Mouse (Mus musculus) neural tube, embryonic 11.5 days (tissue): ENCODE measurements around the gene Rap1b. TPM values are rescaled to one million over a fixed set of nuclear protein-coding genes. Genes with fewer than 3 reads are reported as not detected.

Source experiments
- ATAC-seq: fragments of 200-750 bp; cut with Nextera tagmentation; 2 replicates; pipeline ENCODE4 v1.8.0; 2017; ENCODE audit warnings: moderate number of reproducible peaks, mild to moderate bottlenecking, moderate TSS enrichment, moderate library complexity; ENCODE audit not compliant: insufficient read depth, low FRiP score, low TSS enrichment
- DNase-seq: peaks from one replicate; pipeline ENCODE4 v3.0.0-alpha.2; 2015; ENCODE audit warnings: low spot score
- H3K27ac ChIP-seq: fragments of 300-500 bp; sonication (generic); 2 replicates; pipeline ENCODE4 v1.5.1; 2014; ENCODE audit warnings: low read depth, mild to moderate bottlenecking, low read length
- H3K27me3 ChIP-seq: fragments of 300-500 bp; sonication (generic); 2 replicates; pipeline ENCODE4 v1.6.1; 2014; ENCODE audit warnings: mild to moderate bottlenecking, low read length, mixed read lengths; ENCODE audit not compliant: control insufficient read depth, insufficient read depth
- H3K36me3 ChIP-seq: fragments of 300-500 bp; sonication (generic); 2 replicates; pipeline ENCODE4 v1.6.1; 2014; ENCODE audit warnings: mild to moderate bottlenecking, low read length, moderate library complexity, mixed read lengths; ENCODE audit not compliant: control insufficient read depth, insufficient read depth
- H3K4me1 ChIP-seq: fragments of 300-500 bp; sonication (generic); 2 replicates; pipeline ENCODE4 v1.6.1; 2014; ENCODE audit warnings: low read length, mixed read lengths; ENCODE audit not compliant: control insufficient read depth, insufficient read depth
- H3K4me2 ChIP-seq: fragments of 300-500 bp; sonication (generic); 2 replicates; pipeline ENCODE4 v1.6.1; 2014; ENCODE audit warnings: low read depth, mild to moderate bottlenecking, moderate library complexity
- H3K4me3 ChIP-seq: fragments of 300-500 bp; sonication (generic); 2 replicates; pipeline ENCODE4 v1.5.1; 2014; ENCODE audit warnings: low read depth, low read length
- H3K9ac ChIP-seq: fragments of 300-500 bp; sonication (generic); 2 replicates; pipeline ENCODE4 v1.6.1; 2014; ENCODE audit warnings: mild to moderate bottlenecking, low read length
- H3K9me3 ChIP-seq: fragments of 300-500 bp; sonication (generic); 2 replicates; pipeline ENCODE4 v1.6.1; 2016; ENCODE audit warnings: low read length; ENCODE audit not compliant: control insufficient read depth
- WGBS: fragments of 180-500 bp; shearing (Covaris S2); extraction: QIAGEN DNeasy Blood & Tissue Kit; methylation state at CpG from one replicate; pipeline ENCODE4 v1.1.7; 2014; 5-methylcytosine and 5-hydroxymethylcytosine counted together
- polyA plus RNA-seq: library from polyadenylated mRNA; unstranded; fragments of >200 nt; fragmentation: Nextera tagmentation; extraction: Ambion mirVana; gene quantifications from 2 replicates; pipeline ENCODE4 v1.2.1, GENCODE M21; 2014

The Rap1b gene
- polyA plus RNA-seq, 1 experiment from 2014 or later = 183 TPM

- no peak for DNase-seq
- no peak overlapping the region for H3K4me2 ChIP-seq
- ATAC-seq = no peak
- H3K4me1 ChIP-seq = peaks cover 7% of the 10 kb centered on the region; the same call in 1 of the 2 replicates
- H3K27me3 ChIP-seq = no peaks in the 10 kb centered on the region
- no peak overlapping the region for H3K9ac ChIP-seq
- H3K36me3 ChIP-seq = no peaks in the 10 kb centered on the region
- no peaks in the 10 kb centered on the region for H3K9me3 ChIP-seq
- 29% methylated on average over 3 of the region's 3 CpGs for WGBS
- no peak overlapping the region for H3K4me3 ChIP-seq
- H3K27ac ChIP-seq = no peak overlapping the region
These were observed 3.1 kb upstream of the Rap1b start for GRCm38 (mm10) chr10:117848981-117849380.

GRCm38 (mm10) chr10:117846796-117847195, 961 bp upstream of the Rap1b start:
- ATAC-seq (no peak), DNase-seq (peak; percentile 21)
- Histone ChIP-seq H3K9ac (peak overlapping the region; percentile 96; the same call in 1 of the 2 replicates), H3K27ac (peak overlapping the region; percentile 98), H3K9me3 (no peaks in the 10 kb centered on the region), H3K27me3 (no peaks in the 10 kb centered on the region), H3K4me2 (peak overlapping the region; percentile 60), H3K36me3 (no peaks in the 10 kb centered on the region), H3K4me3 (no peak overlapping the region), H3K4me1 (peaks cover 7% of the 10 kb centered on the region; the same call in 1 of the 2 replicates)
- WGBS = 45% methylated on average over 9 of the region's 9 CpGs

DNA sequence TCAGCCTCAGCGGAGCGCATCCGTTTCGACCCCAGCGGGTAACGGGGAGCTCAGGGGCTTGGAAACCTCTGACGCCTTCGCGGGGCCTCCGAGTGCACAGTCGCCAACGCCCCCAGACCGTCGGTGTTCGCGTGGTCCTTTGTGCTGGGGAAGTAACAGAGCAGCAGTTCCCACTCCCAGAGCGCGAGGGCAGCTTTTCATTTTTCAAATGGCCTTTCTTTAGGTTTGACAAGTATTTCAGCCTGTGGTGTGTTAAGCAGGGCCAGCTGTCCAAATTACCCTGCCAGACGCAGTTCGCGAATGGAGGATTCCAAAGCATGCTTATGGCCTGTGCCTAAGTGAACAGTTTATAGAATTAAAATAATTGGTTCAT, 411 bp upstream of the Rap1b start:
- under 1% methylated on average over 21 of the region's 21 CpGs for WGBS
- Histone ChIP-seq H3K36me3 (no peaks in the 10 kb centered on the region), H3K27ac (peak overlapping the region; percentile 98), H3K9me3 (no peaks in the 10 kb centered on the region), H3K4me3 (peak overlapping the region; percentile 95), H3K9ac (peak overlapping the region; percentile 96), H3K4me2 (peak overlapping the region; percentile 60), H3K27me3 (no peaks in the 10 kb centered on the region), H3K4me1 (peaks cover 7% of the 10 kb centered on the region; the same call in 1 of the 2 replicates)
- DNase-seq (no peak), ATAC-seq (peak; percentile 88)

DNA sequence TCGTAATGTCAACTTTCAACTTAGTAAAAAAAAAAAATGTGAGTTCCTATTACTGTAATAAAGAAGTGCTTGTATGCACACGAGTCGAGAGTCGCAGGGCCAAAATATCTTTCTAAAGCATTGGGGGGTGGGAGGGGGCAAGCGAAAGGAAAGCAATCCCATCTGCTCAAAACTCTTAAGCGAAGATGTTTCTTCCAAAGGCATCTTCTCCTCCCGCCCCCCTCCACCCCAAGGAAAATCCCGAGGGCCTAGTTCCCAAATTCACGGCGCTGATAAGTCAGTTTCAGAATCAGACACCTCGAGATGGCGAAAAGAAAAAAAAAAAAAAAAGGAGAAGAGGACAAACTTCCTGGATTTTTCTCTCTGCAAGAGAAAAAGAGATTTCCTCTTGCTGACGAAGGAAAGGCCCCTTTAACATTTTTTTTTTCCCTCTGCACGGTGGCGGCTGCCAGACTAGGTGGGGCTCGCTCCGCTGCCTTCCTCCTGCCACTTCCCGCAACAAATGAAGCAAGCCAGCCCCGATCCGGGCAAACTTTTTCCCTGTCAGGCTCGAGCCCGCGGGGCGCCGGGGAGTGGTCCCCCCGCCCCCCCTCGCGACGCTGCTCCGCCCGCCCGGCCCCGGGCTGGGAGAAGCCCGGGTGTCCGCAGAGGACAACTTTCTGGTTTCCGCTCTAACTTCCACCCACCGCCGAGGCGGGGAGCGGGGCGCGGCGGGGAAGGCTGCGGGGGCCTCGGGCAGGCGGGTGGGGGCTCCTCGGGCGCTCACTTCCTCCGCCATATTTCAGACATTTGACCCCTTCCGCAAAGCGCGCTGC, 846 bp downstream of the Rap1b start:
- H3K9ac ChIP-seq = peak overlapping the region; percentile 96
- no peaks in the 10 kb centered on the region for H3K36me3 ChIP-seq
- H3K27ac ChIP-seq = peak overlapping the region; percentile 98
- H3K9me3 ChIP-seq = no peaks in the 10 kb centered on the region
- H3K4me3 ChIP-seq = peak overlapping the region; percentile 95
- WGBS = 3% methylated on average over 49 of the region's 52 CpGs
- H3K4me2 ChIP-seq = peak overlapping the region; percentile 63
- H3K27me3 ChIP-seq = no peaks in the 10 kb centered on the region
- H3K4me1 ChIP-seq = peaks cover 7% of the 10 kb centered on the region; the same call in 1 of the 2 replicates
- peak; percentile 78 for DNase-seq
- ATAC-seq = peak; percentile 49

DNA sequence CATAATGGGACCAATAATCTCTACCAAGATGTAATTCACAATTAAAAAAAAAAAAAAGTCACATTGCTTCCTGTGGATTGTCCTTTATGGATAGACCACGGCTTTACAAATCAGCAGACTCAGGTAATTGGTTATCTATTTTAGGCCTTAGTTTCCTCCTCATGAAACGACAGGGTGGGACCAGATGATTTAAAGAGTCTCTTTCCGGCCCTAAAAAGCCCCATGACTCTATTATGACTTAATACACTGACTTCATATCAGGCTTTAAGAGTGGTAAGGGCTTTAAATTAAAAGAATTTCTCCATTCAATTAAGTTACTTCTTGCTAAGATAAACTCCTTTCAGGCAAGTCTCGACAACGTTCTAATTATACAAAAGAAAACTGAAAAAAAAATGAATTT, 1.6 kb downstream of the Rap1b start:
- Histone ChIP-seq H3K4me3 (peak overlapping the region; percentile 95), H3K9ac (no peak overlapping the region), H3K9me3 (no peaks in the 10 kb centered on the region), H3K27ac (no peak overlapping the region), H3K4me1 (peaks cover 7% of the 10 kb centered on the region; the same call in 1 of the 2 replicates), H3K4me2 (peak overlapping the region; percentile 63), H3K27me3 (no peaks in the 10 kb centered on the region), H3K36me3 (no peaks in the 10 kb centered on the region)
- WGBS = 43% methylated on average over 5 of the region's 5 CpGs
- DNase-seq (no peak), ATAC-seq (no peak)

GRCm38 (mm10) chr10:117843690-117844089, 2.1 kb downstream of the Rap1b start:
- no peaks in the 10 kb centered on the region for H3K36me3 ChIP-seq
- no peaks in the 10 kb centered on the region for H3K27me3 ChIP-seq
- H3K9ac ChIP-seq = no peak overlapping the region
- no peak overlapping the region for H3K27ac ChIP-seq
- WGBS = 78% methylated on average over 5 of the region's 5 CpGs
- no peak for DNase-seq
- H3K4me1 ChIP-seq = peaks cover 7% of the 10 kb centered on the region; the same call in 1 of the 2 replicates
- H3K9me3 ChIP-seq = no peaks in the 10 kb centered on the region
- H3K4me3 ChIP-seq = no peak overlapping the region
- H3K4me2 ChIP-seq = no peak overlapping the region
- no peak for ATAC-seq

GRCm38 (mm10) chr10:117841765-117842164, 4.1 kb downstream of the Rap1b start:
- H3K4me1 ChIP-seq = peaks cover 4% of the 10 kb centered on the region; the same call in 1 of the 2 replicates

DNA sequence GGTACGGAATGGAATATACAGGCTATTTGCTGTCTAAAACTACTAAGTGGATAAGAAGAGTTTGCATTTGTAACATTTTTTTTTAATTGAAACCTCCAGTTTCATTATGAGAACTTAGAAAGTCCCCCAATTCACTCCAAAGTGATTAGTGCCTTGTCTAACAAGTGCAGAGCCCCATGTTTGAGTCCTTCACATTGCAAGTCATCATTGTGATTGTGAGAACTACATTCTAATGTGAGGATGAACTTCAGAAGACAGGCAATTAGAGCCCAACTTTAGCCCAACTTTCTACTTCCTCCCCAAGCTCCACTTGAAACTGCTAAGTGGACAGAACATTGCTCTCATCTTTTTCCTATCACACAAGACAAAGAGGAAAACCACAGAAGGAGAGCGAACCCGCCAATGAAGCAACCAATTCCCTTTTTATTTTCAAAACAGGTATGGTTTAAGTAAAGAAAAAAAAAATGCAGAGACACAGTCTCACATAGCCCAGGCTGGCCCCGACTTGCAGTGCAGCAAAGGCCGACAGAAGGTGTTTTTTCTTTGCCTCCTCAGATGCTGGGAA, 5.3 kb downstream of the Rap1b start:
- Histone ChIP-seq H3K9me3 (no peaks in the 10 kb centered on the region), H3K9ac (no peak overlapping the region), H3K4me1 (no peaks in the 10 kb centered on the region), H3K36me3 (no peaks in the 10 kb centered on the region), H3K27me3 (no peaks in the 10 kb centered on the region), H3K4me3 (no peak overlapping the region), H3K4me2 (no peak overlapping the region), H3K27ac (no peak overlapping the region)
- ATAC-seq (no peak), DNase-seq (no peak)
- WGBS = 91% methylated on average over 5 of the region's 5 CpGs

More at GRCm38 (mm10) chr10:117841765-117842164, 4.1 kb downstream of the Rap1b start:
- no peaks in the 10 kb centered on the region for H3K27me3 ChIP-seq
- no peak overlapping the region for H3K4me2 ChIP-seq
- no peak overlapping the region for H3K9ac ChIP-seq
- no peaks in the 10 kb centered on the region for H3K36me3 ChIP-seq
- H3K4me3 ChIP-seq = no peak overlapping the region
- ATAC-seq (no peak), DNase-seq (no peak)
- whole genome bisulfite sequencing = 91% methylated on average over 1 of the region's 1 CpGs
- no peaks in the 10 kb centered on the region for H3K9me3 ChIP-seq
- no peak overlapping the region for H3K27ac ChIP-seq
